Mouse (Mus musculus) megakaryocyte, embryonic 14.5 days (primary cell): ENCODE measurements around the gene Gm10697.
"Not testable (repeated sequence)": the region's sequence is repeated elsewhere in the genome, so short reads cannot be mapped to it uniquely, and the experiment has no call there.

Experiments used
- FLI1 ChIP-seq: IDR thresholded peaks from 2 replicates; pipeline ENCODE4 v1.6.1; 2012; ENCODE audit warnings: low read length, inconsistent platforms, mixed read lengths
- GATA1 ChIP-seq: IDR thresholded peaks from 3 replicates; pipeline ENCODE4 v1.6.1; 2012; ENCODE audit warnings: mixed read lengths, low read length, inconsistent platforms, borderline replicate concordance

DNA sequence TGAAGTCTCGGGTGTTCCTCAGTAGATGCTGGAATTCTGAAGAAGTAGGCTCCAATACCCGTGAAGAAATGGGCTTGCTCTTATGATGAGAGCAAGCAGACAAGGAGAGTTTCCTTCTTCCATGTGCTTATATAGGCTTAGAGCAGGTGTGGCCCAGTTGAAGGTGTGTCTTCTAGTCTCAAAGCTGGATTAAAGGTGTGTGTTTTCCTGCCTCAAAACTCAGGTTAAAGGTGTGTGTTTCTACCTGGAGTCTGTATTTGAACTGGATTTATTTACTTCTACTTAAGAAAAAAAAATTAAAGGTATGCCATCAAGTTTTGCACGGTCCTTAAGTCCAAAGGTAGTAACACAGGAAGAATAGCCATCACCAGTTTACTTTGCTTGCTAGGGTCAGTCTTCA, 17.7 kb downstream of the Gm10697 start, which contains the start of gene Gm9125:
- TF ChIP-seq GATA1, FLI1: not testable (repeated sequence)
